Mouse (Mus musculus) megakaryocyte, embryonic 14.5 days (primary cell): ENCODE measurements around the gene Rnf115. TPM values are rescaled to one million over a fixed set of nuclear protein-coding genes. Genes with fewer than 3 reads are reported as not detected.

Experiments used
- H3K27me3 ChIP-seq: replicated peaks from 2 replicates; pipeline ENCODE3; 2012; ENCODE audit warnings: inconsistent platforms
- H3K36me3 ChIP-seq: replicated peaks from 2 replicates; pipeline ENCODE3; 2012; ENCODE audit warnings: low read length, inconsistent platforms, mixed read lengths
- H3K4me1 ChIP-seq: 2 replicates; pipeline ENCODE4 v1.6.1; 2012; ENCODE audit warnings: inconsistent platforms
- H3K4me3 ChIP-seq: replicated peaks from 2 replicates; pipeline ENCODE3; 2012; ENCODE audit warnings: moderate library complexity, mild to moderate bottlenecking, inconsistent platforms
- H3K9me3 ChIP-seq: 2 replicates; pipeline ENCODE4 v1.6.1; 2012; ENCODE audit warnings: inconsistent platforms
- FLI1 ChIP-seq: IDR thresholded peaks from 2 replicates; pipeline ENCODE4 v1.6.1; 2012; ENCODE audit warnings: low read length, inconsistent platforms, mixed read lengths
- GATA1 ChIP-seq: IDR thresholded peaks from 3 replicates; pipeline ENCODE4 v1.6.1; 2012; ENCODE audit warnings: mixed read lengths, low read length, inconsistent platforms, borderline replicate concordance
- polyA plus RNA-seq: library from polyadenylated mRNA; stranded (reverse); fragments of >175 nt; gene quantifications from 2 replicates; pipeline ENCODE4 v1.2.3, GENCODE M21; 2012; ENCODE audit warnings: low replicate concordance; ENCODE audit not compliant: insufficient read depth

Gene Rnf115
- polyA plus RNA-seq, 1 experiment = 19.1 TPM

DNA sequence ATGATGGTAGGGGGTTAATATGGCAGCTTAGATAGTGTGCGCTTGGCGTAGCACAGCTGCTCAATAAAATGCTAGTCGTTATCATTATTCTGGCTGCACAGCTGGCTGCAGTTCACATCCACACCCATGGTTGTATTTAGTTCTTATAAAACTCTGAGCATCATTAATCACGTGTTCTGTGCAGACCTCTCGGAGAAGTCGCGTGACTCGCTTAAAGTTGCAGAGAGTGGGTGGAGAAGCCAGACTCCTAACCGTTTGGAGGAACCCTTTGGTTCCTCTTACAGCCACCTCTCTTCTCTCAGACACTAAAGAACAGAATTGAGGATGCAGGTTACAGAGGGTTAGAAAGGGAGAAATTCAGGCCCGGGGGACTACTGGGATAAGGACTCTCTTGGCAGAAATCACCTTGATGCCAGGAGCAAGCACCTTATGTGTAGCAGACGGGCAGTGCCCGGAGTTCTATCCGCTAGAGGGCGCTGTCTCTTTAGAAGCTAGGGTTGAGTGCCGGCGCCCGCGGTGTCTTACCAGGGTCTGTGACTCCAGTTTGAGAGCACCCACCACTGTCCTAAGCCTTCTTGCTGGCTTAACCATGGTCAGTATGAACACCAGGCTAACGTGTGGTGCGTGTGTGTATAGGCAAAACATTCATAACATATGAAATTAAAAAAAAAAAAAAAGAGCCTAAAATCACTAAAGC is 85.1 kb downstream of the Rnf115 start:
- Histone ChIP-seq H3K4me3 (peak overlapping the region; percentile 89), H3K9me3 (peaks cover 6% of the 10 kb centered on the region), H3K4me1 (peaks cover 21% of the 10 kb centered on the region), H3K36me3 (no peaks in the 10 kb centered on the region), H3K27me3 (peaks cover 12% of the 10 kb centered on the region)
- TF ChIP-seq GATA1 = no peak
- TF ChIP-seq FLI1 = no peak

DNA sequence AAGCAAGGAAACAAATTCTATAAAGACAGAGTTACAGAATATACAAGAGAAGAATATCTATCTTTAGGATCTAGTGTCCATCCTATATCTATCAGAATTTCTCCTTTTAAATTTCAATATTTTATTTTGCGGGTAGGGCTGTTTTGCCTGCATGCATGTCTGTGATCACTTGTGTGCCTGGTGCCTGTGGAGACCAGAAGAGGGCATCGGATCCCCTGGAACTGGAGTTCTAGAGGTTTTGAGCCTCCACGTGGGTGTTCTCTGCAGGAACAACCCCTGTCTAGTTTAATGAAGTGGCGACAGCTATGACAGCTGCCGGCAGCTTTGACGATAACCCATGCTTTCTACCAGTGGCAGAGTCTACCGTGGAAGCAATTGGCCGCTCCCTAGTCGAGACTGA is 85.6 kb downstream of the Rnf115 start:
- peak overlapping the region; percentile 89 for H3K4me3 ChIP-seq

DNA sequence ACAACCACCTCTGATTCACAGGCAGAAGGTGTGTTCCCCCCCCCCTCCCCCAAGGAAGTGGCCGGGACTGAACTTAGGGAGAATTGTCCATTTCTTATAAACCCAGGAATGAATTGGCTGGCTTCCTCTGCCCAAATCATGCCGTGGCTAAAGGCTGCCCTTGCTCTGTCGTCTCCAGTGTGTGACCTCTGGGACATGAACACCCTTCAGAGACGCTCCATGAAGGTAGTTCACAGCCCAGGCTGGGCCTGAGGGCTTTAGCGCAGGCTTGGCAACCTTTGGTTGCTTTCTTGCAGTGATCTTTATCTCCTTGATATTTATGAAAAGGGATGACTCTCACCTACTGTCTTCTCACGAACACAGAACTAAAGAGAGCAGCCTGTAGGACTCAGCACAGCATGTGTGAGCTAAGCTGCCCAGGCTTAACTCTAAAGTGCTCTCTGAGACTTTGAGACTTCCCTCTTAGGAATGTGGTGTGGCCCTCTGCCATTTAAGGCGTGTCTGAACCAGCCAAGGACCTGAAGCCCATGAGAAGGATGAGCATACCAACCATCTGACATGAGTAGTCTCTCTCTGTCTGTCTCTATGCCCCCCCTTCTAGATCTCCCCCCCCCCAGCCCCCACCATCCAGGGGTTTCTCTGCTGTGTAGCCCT is 86.3 kb downstream of the Rnf115 start:
- H3K9me3 ChIP-seq = peaks cover 9% of the 10 kb centered on the region
- no peaks in the 10 kb centered on the region for H3K36me3 ChIP-seq
- H3K4me1 ChIP-seq = peaks cover 21% of the 10 kb centered on the region
- H3K4me3 ChIP-seq = no peak overlapping the region
- TF ChIP-seq FLI1 (no peak), GATA1 (no peak)
- H3K27me3 ChIP-seq = peaks cover 15% of the 10 kb centered on the region

More for the DNA sequence above, 85.6 kb downstream of the Rnf115 start:
- Histone ChIP-seq H3K4me1 (peaks cover 21% of the 10 kb centered on the region), H3K36me3 (no peaks in the 10 kb centered on the region), H3K27me3 (peaks cover 15% of the 10 kb centered on the region), H3K9me3 (peaks cover 9% of the 10 kb centered on the region)
- TF ChIP-seq GATA1 (no peak), FLI1 (no peak)

DNA sequence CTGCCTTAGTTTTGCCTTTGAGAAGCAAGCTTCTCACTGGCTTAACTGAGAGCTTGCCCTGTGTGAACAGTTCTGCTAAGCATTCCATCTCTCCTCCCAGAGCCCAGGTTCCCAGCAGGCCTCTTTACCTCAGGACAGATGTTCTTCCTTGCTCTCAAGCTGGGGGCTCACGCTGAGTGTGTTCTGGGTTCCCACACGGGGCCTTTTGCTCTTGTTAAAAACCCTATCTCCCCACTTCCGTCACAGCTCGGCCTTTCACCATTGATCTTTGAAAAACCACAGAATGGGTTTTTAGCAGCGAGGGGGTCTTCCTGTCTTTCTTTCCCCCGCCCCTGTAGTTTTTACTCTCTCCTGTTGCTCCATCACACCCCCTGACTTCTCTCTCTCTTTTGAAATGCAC is 86.9 kb downstream of the Rnf115 start:
- peaks cover 15% of the 10 kb centered on the region for H3K27me3 ChIP-seq
- H3K36me3 ChIP-seq = no peaks in the 10 kb centered on the region
- TF ChIP-seq GATA1 (no peak), FLI1 (no peak)
- H3K4me1 ChIP-seq = peaks cover 21% of the 10 kb centered on the region
- no peak overlapping the region for H3K4me3 ChIP-seq
- H3K9me3 ChIP-seq = peaks cover 9% of the 10 kb centered on the region

DNA sequence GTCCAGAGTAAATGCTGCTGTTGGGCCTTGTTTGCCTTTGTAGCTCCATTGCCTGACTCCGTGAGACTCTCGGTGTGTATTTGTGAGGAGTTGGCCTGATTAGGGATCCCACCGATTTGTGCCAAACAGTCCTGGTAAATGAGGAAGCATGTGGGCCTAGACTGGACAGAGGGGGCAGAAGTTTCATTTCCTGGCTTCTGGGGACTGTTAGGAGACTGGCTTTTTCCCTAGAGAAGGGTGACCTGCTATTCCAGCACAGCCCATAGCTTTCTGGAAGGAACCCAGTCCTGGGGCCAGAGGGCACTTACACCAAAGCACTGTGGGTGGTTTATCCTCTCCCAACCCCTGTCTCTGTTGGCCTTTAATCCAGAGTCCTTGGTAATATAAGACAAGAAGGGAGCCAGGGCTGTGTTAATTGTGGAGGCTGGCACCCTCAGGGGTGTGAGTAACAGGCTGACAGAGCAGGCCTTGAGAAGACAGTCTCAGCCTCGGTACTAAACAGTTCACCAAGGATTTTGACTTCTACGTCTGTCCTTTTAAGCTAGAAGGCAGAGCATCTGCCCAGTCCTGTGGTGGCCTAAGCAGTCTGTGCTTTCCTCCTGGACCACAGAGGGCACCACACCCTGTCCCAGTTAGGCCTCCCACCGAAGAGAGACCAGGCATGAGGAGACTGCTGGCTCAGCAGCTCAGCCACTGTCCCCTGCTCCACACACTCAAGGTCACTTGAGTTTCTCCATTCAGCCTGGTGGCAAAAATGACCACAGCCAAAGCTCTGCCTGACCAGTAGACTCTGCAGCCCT is 92.9 kb downstream of the Rnf115 start:
- Histone ChIP-seq H3K4me1 (peaks cover 3% of the 10 kb centered on the region; the same call in 1 of the 2 replicates), H3K4me3 (no peak overlapping the region), H3K9me3 (peaks cover 14% of the 10 kb centered on the region), H3K36me3 (no peaks in the 10 kb centered on the region), H3K27me3 (peaks cover 15% of the 10 kb centered on the region)
- TF ChIP-seq GATA1 = no peak
- TF ChIP-seq FLI1 = no peak

DNA sequence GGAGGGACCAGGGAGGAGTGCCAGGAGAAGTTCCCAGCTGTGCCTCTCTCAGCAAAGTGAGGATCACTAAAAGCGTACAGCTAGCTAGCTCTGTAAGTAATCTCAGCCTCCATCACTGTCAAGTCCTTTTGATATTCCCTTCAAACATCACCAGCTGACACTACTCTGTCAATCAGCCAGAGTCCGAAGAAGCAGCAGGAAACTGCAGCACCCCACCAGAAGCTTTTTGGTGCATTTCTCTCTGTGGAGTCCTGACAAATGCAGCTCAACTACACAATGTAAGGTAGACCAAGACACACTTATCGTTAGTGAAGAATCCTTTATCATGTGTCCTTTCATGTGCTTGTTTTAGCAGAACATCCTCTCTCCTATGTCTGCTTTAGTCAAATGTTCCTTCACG is 94.1 kb downstream of the Rnf115 start:
- TF ChIP-seq FLI1 (no peak), GATA1 (no peak)
- Histone ChIP-seq H3K36me3 (no peaks in the 10 kb centered on the region), H3K4me1 (peaks cover 3% of the 10 kb centered on the region; the same call in 1 of the 2 replicates), H3K27me3 (peaks cover 15% of the 10 kb centered on the region), H3K4me3 (no peak overlapping the region), H3K9me3 (peaks cover 14% of the 10 kb centered on the region)

DNA sequence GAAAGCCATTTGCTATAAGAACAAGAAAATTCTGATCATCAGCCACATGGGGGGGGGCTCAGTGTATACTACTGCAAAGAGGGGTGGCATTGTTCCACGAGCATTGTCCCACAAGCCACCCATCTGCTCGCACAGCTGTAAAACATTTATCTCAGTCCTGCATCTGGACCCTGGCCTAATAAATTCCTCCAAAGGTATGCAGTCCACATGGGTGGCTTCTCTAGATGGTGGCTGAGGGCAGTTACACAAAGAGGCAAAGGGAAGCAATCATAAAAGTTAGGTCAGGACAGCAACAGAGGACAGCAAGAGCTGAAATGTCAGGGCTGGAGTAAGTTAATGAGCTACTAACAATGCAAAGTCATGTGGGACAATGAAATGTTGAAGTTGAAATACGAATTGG is 96.2 kb downstream of the Rnf115 start:
- Histone ChIP-seq H3K4me3 (no peak overlapping the region), H3K9me3 (peaks cover 9% of the 10 kb centered on the region), H3K36me3 (no peaks in the 10 kb centered on the region), H3K4me1 (peaks cover 3% of the 10 kb centered on the region; the same call in 1 of the 2 replicates), H3K27me3 (peaks cover 7% of the 10 kb centered on the region)
- no peak for TF ChIP-seq FLI1
- no peak for TF ChIP-seq GATA1

DNA sequence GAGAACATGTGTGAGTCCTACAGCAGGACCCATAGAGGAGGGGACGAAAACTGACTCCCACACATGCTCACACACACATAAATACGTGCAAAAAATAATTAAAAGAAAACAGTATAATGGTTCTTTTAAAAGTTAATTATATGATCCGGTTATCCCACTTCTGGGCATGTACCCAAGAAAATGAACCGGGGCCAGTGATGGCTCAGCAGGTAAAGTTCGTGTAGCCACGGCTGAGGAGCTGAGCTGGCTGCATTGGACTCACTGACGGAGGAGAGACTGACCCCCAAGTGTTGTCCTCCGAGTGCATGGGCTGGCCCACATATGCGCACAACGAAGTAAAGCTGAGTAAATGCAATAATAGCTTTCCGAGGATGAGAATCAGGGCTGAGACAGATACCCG is 97.2 kb downstream of the Rnf115 start:
- TF ChIP-seq FLI1 (no peak), GATA1 (no peak)
- H3K4me1 ChIP-seq = peaks cover 3% of the 10 kb centered on the region; the same call in 1 of the 2 replicates
- H3K9me3 ChIP-seq = peaks cover 9% of the 10 kb centered on the region
- H3K4me3 ChIP-seq = no peak overlapping the region
- H3K36me3 ChIP-seq = no peaks in the 10 kb centered on the region
- H3K27me3 ChIP-seq = peaks cover 12% of the 10 kb centered on the region

DNA sequence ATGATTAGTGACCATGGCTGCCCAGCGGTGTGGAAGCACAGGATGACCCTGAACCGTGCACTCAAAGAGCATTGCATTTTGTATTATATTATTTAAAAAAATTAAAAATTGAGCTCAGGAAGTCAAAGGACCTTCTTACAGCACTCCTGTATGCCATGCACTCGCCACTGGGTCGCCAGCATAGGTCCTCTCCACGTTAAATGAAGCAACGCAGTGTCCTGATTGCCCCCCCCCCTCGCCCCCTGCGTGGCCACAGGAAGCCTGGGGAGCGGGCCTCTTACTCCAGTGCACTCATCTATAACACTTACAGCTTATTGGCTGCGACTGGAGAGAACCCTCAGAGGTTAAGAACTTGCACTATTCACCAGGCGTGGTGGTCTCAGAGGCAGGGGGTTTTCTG is 97.8 kb downstream of the Rnf115 start:
- Histone ChIP-seq H3K27me3 (peaks cover 16% of the 10 kb centered on the region), H3K4me3 (no peak overlapping the region), H3K9me3 (peaks cover 9% of the 10 kb centered on the region), H3K4me1 (peaks cover 3% of the 10 kb centered on the region; the same call in 1 of the 2 replicates), H3K36me3 (no peaks in the 10 kb centered on the region)
- TF ChIP-seq FLI1 (no peak), GATA1 (no peak)
